Mouse (Mus musculus) forebrain, embryonic 15.5 days (tissue): ENCODE data around the gene Aif1l. TPM values are rescaled to one million over a fixed set of nuclear protein-coding genes. Genes with fewer than 3 reads are reported as not detected.

Experiments used
- ATAC-seq: fragments of 200-750 bp; cut with Nextera tagmentation; replicated peaks from 2 replicates; pipeline ENCODE4 v1.8.0; 2017; ENCODE audit warnings: mild to moderate bottlenecking, moderate TSS enrichment, moderate library complexity
- H3K27ac ChIP-seq: fragments of 300-500 bp; sonication (generic); replicated peaks from 2 replicates; pipeline ENCODE4 v1.5.1; 2015; ENCODE audit warnings: mild to moderate bottlenecking, inconsistent platforms
- H3K27me3 ChIP-seq: fragments of 300-500 bp; sonication (generic); 2 replicates; pipeline ENCODE4 v1.6.1; 2015; ENCODE audit warnings: inconsistent platforms
- H3K36me3 ChIP-seq: fragments of 300-500 bp; sonication (generic); 2 replicates; pipeline ENCODE4 v1.6.1; 2015; ENCODE audit warnings: mild to moderate bottlenecking, inconsistent platforms
- H3K4me1 ChIP-seq: fragments of 300-500 bp; sonication (generic); 2 replicates; pipeline ENCODE4 v1.6.1; 2015; ENCODE audit warnings: inconsistent platforms
- H3K4me2 ChIP-seq: fragments of 300-500 bp; sonication (generic); replicated peaks from 2 replicates; pipeline ENCODE4 v1.6.1; 2015; ENCODE audit warnings: mild to moderate bottlenecking, inconsistent platforms
- H3K4me3 ChIP-seq: fragments of 300-500 bp; sonication (generic); 2 replicates; pipeline ENCODE4 v1.5.1; 2015; ENCODE audit warnings: mild to moderate bottlenecking, inconsistent platforms
- H3K9ac ChIP-seq: fragments of 300-500 bp; sonication (generic); replicated peaks from 2 replicates; pipeline ENCODE4 v1.6.1; 2015; ENCODE audit warnings: mild to moderate bottlenecking, inconsistent platforms
- H3K9me3 ChIP-seq: fragments of 300-500 bp; sonication (generic); 2 replicates; pipeline ENCODE4 v1.6.1; 2016; ENCODE audit warnings: inconsistent platforms
- WGBS: fragments of 180-500 bp; shearing (Covaris S2); methylation state at CpG from one replicate; pipeline ENCODE4 v1.1.7; 2015; ENCODE audit warnings: mixed read lengths; 5-methylcytosine and 5-hydroxymethylcytosine counted together
- polyA plus RNA-seq: library from polyadenylated mRNA; unstranded; fragments of >200 nt; fragmentation: Nextera tagmentation; extraction: Ambion mirVana; gene quantifications from 2 replicates; pipeline ENCODE4 v1.2.1, GENCODE M21; 2015

Aif1l gene
- polyA plus RNA-seq, 1 experiment from 2014 or later: 52.2 TPM

GRCm38 (mm10) chr2:31974141-31974808 is 24.3 kb downstream of the Aif1l start, which contains the start of gene Nup214:
Nup214 (plus strand) TSS chr2:31974436.
- Histone ChIP-seq H3K4me1 (peaks cover 17% of the 10 kb centered on the region), H3K4me2 (peak within 1 kb of the TSS; percentile 72), H3K36me3 (peaks cover 49% of the 10 kb centered on the region), H3K4me3 (peak within 1 kb of the TSS; percentile 85), H3K27me3 (no peaks in the 10 kb centered on the region), H3K27ac (peak within 1 kb of the TSS; percentile 83), H3K9ac (peak within 1 kb of the TSS; percentile 90), H3K9me3 (no peaks in the 10 kb centered on the region)
- under 1% methylated on average over 60 of the region's 60 CpGs for WGBS
- ATAC-seq: peak; percentile 99

- peak overlapping the region; percentile 90 for H3K9ac ChIP-seq
- H3K4me2 ChIP-seq: peak overlapping the region; percentile 65
- H3K9me3 ChIP-seq: no peaks in the 10 kb centered on the region
- no peaks in the 10 kb centered on the region for H3K27me3 ChIP-seq
- 11% methylated on average over 13 of the region's 13 CpGs for WGBS
- peak overlapping the region; percentile 73; the same call in 1 of the 2 replicates for H3K27ac ChIP-seq
- H3K4me3 ChIP-seq: peak overlapping the region; percentile 85
- peaks cover 17% of the 10 kb centered on the region for H3K4me1 ChIP-seq
- peaks cover 53% of the 10 kb centered on the region for H3K36me3 ChIP-seq
- ATAC-seq: no peak
These were observed 25.0 kb downstream of the Aif1l start for GRCm38 (mm10) chr2:31974809-31975371.

GRCm38 (mm10) chr2:31987774-31988173 is 37.8 kb downstream of the Aif1l start:
- no peak overlapping the region for H3K27ac ChIP-seq
- no peaks in the 10 kb centered on the region for H3K4me1 ChIP-seq
- H3K9ac ChIP-seq: no peak overlapping the region
- H3K4me2 ChIP-seq: no peak overlapping the region
- no peaks in the 10 kb centered on the region for H3K9me3 ChIP-seq
- H3K27me3 ChIP-seq: no peaks in the 10 kb centered on the region
- WGBS: 97% methylated on average over 1 of the region's 1 CpGs
- peaks cover 98% of the 10 kb centered on the region for H3K36me3 ChIP-seq
- ATAC-seq: no peak
- H3K4me3 ChIP-seq: no peak overlapping the region

GRCm38 (mm10) chr2:31990961-31991360 is 41.0 kb downstream of the Aif1l start:
- Histone ChIP-seq H3K27ac (no peak overlapping the region), H3K9ac (no peak overlapping the region), H3K27me3 (no peaks in the 10 kb centered on the region), H3K9me3 (no peaks in the 10 kb centered on the region), H3K4me2 (no peak overlapping the region), H3K4me3 (no peak overlapping the region), H3K4me1 (no peaks in the 10 kb centered on the region), H3K36me3 (peaks cover 95% of the 10 kb centered on the region)
- ATAC-seq: no peak
- 98% methylated on average over 4 of the region's 4 CpGs for WGBS

GRCm38 (mm10) chr2:31994896-31995295 is 45.0 kb downstream of the Aif1l start:
- H3K4me2 ChIP-seq: no peak overlapping the region
- H3K9ac ChIP-seq: no peak overlapping the region
- WGBS: 91% methylated on average over 9 of the region's 9 CpGs
- H3K4me1 ChIP-seq: no peaks in the 10 kb centered on the region
- no peak overlapping the region for H3K27ac ChIP-seq
- H3K9me3 ChIP-seq: no peaks in the 10 kb centered on the region
- peaks cover 96% of the 10 kb centered on the region for H3K36me3 ChIP-seq
- no peaks in the 10 kb centered on the region for H3K27me3 ChIP-seq
- H3K4me3 ChIP-seq: no peak overlapping the region
- no peak for ATAC-seq

GRCm38 (mm10) chr2:31996060-31996459 is 46.1 kb downstream of the Aif1l start:
- Histone ChIP-seq H3K9me3 (no peaks in the 10 kb centered on the region), H3K27ac (no peak overlapping the region), H3K4me1 (no peaks in the 10 kb centered on the region), H3K27me3 (no peaks in the 10 kb centered on the region), H3K9ac (no peak overlapping the region), H3K4me3 (no peak overlapping the region), H3K4me2 (no peak overlapping the region), H3K36me3 (peaks cover 92% of the 10 kb centered on the region)
- ATAC-seq: no peak
- 96% methylated on average over 13 of the region's 13 CpGs for WGBS

- Histone ChIP-seq H3K4me2 (no peak overlapping the region), H3K27ac (no peak overlapping the region), H3K4me3 (no peak overlapping the region), H3K9ac (no peak overlapping the region), H3K9me3 (no peaks in the 10 kb centered on the region), H3K4me1 (no peaks in the 10 kb centered on the region), H3K36me3 (peaks cover 83% of the 10 kb centered on the region), H3K27me3 (no peaks in the 10 kb centered on the region)
- ATAC-seq: no peak
- 94% methylated on average over 5 of the region's 5 CpGs for WGBS
These were observed 47.6 kb downstream of the Aif1l start for GRCm38 (mm10) chr2:31997539-31997938.

- Histone ChIP-seq H3K4me2 (no peak overlapping the region), H3K9me3 (no peaks in the 10 kb centered on the region), H3K36me3 (peaks cover 83% of the 10 kb centered on the region), H3K27me3 (no peaks in the 10 kb centered on the region), H3K4me1 (no peaks in the 10 kb centered on the region), H3K9ac (no peak overlapping the region), H3K27ac (no peak overlapping the region), H3K4me3 (no peak overlapping the region)
- no peak for ATAC-seq
- 76% methylated on average over 2 of the region's 2 CpGs for WGBS
These were observed 48.5 kb downstream of the Aif1l start for GRCm38 (mm10) chr2:31998443-31998842.

GRCm38 (mm10) chr2:32008311-32008710 is 58.4 kb downstream of the Aif1l start:
- Histone ChIP-seq H3K36me3 (peaks cover 86% of the 10 kb centered on the region), H3K4me2 (no peak overlapping the region), H3K9ac (no peak overlapping the region)

GRCm38 (mm10) chr2:32008716-32009115 is 58.8 kb downstream of the Aif1l start:
- Histone ChIP-seq H3K9me3 (no peaks in the 10 kb centered on the region), H3K9ac (no peak overlapping the region), H3K4me1 (no peaks in the 10 kb centered on the region), H3K27me3 (no peaks in the 10 kb centered on the region), H3K4me2 (no peak overlapping the region), H3K36me3 (peaks cover 86% of the 10 kb centered on the region), H3K4me3 (no peak overlapping the region), H3K27ac (no peak overlapping the region)
- 87% methylated on average over 11 of the region's 11 CpGs for WGBS
- no peak for ATAC-seq

More at GRCm38 (mm10) chr2:32008311-32008710, 58.4 kb downstream of the Aif1l start:
- WGBS: 93% methylated on average over 2 of the region's 2 CpGs
- Histone ChIP-seq H3K4me3 (no peak overlapping the region), H3K9me3 (no peaks in the 10 kb centered on the region), H3K27ac (no peak overlapping the region), H3K27me3 (no peaks in the 10 kb centered on the region), H3K4me1 (no peaks in the 10 kb centered on the region)
- no peak for ATAC-seq

GRCm38 (mm10) chr2:32019704-32020103 is 69.8 kb downstream of the Aif1l start:
- no peak for ATAC-seq
- no peaks in the 10 kb centered on the region for H3K27me3 ChIP-seq
- no peak overlapping the region for H3K4me3 ChIP-seq
- H3K27ac ChIP-seq: no peak overlapping the region
- peaks cover 81% of the 10 kb centered on the region for H3K36me3 ChIP-seq
- H3K4me2 ChIP-seq: no peak overlapping the region
- H3K9me3 ChIP-seq: no peaks in the 10 kb centered on the region
- 85% methylated on average over 4 of the region's 4 CpGs for whole genome bisulfite sequencing
- H3K9ac ChIP-seq: no peak overlapping the region
- no peaks in the 10 kb centered on the region for H3K4me1 ChIP-seq

GRCm38 (mm10) chr2:32020229-32020628 is 70.3 kb downstream of the Aif1l start:
- H3K9ac ChIP-seq: no peak overlapping the region
- no peak for ATAC-seq
- peaks cover 85% of the 10 kb centered on the region for H3K36me3 ChIP-seq
- H3K9me3 ChIP-seq: no peaks in the 10 kb centered on the region
- H3K4me2 ChIP-seq: no peak overlapping the region
- no peak overlapping the region for H3K27ac ChIP-seq
- H3K4me1 ChIP-seq: no peaks in the 10 kb centered on the region
- no peaks in the 10 kb centered on the region for H3K27me3 ChIP-seq
- H3K4me3 ChIP-seq: no peak overlapping the region
- WGBS: 97% methylated on average over 5 of the region's 5 CpGs
